Mouse (Mus musculus): Measurements from ENCODE around the gene Tent2.

DNA sequence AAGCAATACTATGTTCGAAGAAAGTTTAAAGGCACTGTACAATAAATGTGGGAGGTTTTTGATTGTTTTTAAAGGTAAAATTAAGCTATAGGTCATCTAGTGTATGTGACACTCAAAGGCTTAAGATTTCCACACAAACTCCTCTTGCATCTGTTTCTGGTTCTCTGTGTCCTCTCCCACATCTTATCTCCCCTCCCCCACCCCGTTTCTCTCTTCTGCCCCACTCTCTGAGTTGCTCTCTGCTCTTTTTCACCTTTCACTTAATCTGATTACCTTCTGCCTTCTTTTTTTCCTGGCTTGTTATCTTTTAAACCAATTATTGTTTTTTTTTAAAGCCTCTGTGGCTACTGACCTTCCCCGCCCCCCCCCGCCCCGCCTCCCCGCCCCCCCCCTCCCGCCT is 47.4 kb upstream of the Tent2 start:
- TF ChIP-seq POLR2A (IDR thresholded peaks at IDR 0.05; ENCODE audit: control insufficient read depth, low read depth, low read length), result no peak
- TF ChIP-seq CTCF (IDR thresholded peaks at IDR 0.05; ENCODE audit: control insufficient read depth, insufficient read depth, insufficient replicate concordance, low read depth, low read length), result no peak

All from testis, adult 2 months (tissue).